Mouse (Mus musculus) bone marrow macrophage, adult 2 months (primary cell): ENCODE measurements at regions not wholly inside any gene's neighbourhood (a gene's known extent, or its start where the extent isn't known, plus 50 kb on each side); places are given as distances from the start of the nearest gene placed in this dataset.

Source experiments
- CTCF ChIP-seq: IDR thresholded peaks from 2 replicates; pipeline ENCODE4 v1.5.1; 2012; ENCODE audit warnings: low read depth, mild to moderate bottlenecking, low read length, moderate library complexity
- POLR2A ChIP-seq: IDR thresholded peaks from 2 replicates; pipeline ENCODE4 v1.6.1; 2012; ENCODE audit warnings: mild to moderate bottlenecking, low read depth, low read length, borderline replicate concordance

GRCm38 (mm10) chr10:117472568-117472930 lies 92.7 kb upstream of the Cpsf6 start:
- no peak for TF ChIP-seq CTCF
- no peak for TF ChIP-seq POLR2A
